Mouse (Mus musculus): ENCODE data around the gene Rhox7b. TPM values are rescaled to one million over a fixed set of nuclear protein-coding genes. Genes with fewer than 3 reads are reported as not detected.
"Not testable (repeated sequence)": the region's sequence is repeated elsewhere in the genome, so short reads cannot be mapped to it uniquely, and the experiment has no call there.

Gene Rhox7b
- total RNA-seq (2021): not detected
- long read RNA-seq, experiment 1: 0 reads
- long read RNA-seq, experiment 2: 0 reads

DNA sequence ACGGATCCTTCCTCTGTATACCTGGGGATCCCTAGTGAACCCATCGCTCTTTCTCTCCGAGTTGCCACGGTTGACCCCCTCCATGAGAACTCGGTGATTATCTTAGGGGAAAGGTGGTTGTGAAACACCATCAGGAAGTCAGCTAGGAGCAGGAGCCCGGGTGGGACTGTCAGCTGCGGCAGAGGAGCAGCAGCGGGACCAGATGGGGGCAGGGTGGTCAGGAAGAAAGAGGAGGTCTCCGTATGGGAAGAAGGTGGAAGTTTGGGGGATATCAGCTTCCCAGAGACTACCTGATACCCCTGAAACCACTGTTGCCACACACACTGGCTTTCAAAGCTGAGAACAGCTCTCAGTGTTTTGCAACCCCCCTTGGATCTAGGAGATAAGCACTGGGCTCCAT lies at the start of gene Rhox7b:
Gene Rhox7b, minus strand, starts transcription at position 101 of the 400 bp plus-strand sequence.
- not testable (repeated sequence) for DNase-seq (ENCODE audit: low spot score in 2 of 2)

GRCm38 (mm10) chrX:37916311-37916710 lies 19.3 kb upstream of the Rhox7b start:
- DNase-seq (ENCODE audit: low spot score in 2 of 2): no peak

- DNase-seq (ENCODE audit: low spot score in 2 of 2): no peak
Measured at GRCm38 (mm10) chrX:37908581-37908980, 11.5 kb upstream of the Rhox7b start.

DNA sequence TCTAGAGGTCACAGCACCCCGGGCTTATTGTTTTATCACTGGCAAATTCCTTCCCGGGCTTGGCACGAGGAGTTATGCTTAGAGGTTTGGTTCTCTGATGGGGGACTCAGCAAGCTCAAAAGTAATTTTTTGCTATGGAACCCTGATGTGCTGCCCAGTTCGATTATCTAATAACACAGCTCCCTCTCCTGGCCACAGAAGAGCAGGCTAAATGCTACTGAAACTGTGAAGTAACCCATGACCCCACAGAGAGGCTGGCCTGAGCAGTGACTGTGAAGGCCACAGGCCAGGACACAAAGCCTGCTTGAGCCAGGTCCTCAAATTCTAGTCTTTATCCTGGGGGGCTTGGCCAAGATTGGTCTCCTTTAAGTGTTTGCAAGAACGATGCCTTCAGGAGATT lies 6.7 kb upstream of the Rhox7b start:
- DNase-seq (ENCODE audit: low spot score in 2 of 2): no peak

DNA sequence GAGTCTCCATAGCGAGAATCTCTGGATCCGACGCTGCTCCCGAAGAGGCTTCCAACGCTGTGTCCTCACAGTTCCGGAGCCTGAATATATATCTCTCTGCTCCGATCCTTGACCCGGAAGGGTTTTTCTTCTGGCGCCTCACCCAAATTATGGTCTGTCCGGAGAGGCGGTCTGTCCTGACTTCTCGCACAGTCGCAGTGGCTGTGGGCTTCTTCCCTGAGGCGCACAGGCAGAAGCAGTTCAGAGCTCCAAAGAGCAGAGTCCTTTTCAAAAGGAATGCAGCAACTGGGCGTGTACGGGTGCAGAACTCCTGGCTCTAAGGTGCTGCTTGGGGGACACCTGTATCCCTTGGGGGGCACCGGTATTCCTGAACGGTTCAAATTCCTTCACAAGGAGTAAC lies 4.6 kb upstream of the Rhox7b start, which contains the start of gene Rhox9:
Gene Rhox9, minus strand, starts transcription at position 101 of the 400 bp plus-strand sequence.
- DNase-seq (ENCODE audit: low spot score in 2 of 2): not testable (repeated sequence)

- DNase-seq (ENCODE audit: low spot score in 2 of 2): no peak
Measured at GRCm38 (mm10) chrX:37878844-37879243, 18.2 kb downstream of the Rhox7b start, which contains the start of gene Rhox8. Gene Rhox8 (minus strand): TSS chrX:37878944.

DNA sequence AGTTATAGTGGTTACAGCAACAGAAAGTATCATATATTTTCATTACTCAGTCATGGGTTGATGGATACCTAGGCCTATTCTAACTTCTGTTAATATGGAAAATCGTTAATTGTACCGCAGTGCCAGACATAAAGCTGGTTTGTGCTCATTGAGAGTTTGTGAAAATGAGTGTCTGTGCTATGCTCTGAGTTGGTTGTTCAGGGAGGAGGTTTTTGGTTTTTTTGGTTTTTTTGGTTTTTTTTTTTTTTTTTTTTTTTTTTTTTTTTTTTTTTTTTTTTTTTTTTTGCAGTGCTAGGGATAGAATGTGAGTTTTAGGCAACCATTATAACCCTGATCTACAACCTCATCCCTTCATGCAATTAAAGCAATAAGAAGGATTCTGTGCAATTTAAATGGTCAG lies 25.4 kb downstream of the Rhox7b start:
- no peak for DNase-seq (ENCODE audit: low spot score in 2 of 2)

Other genes starting within 250 kb of the Rhox7b start
- gene Rhox4g, start 245.9 kb downstream of the Rhox7b start, total RNA-seq (2021): not detected
- gene Rhox3h, start 228.5 kb downstream of the Rhox7b start, total RNA-seq (2021): not detected
- not detected for gene Rhox2h, start 224.0 kb downstream of the Rhox7b start, total RNA-seq (2021)
- not detected for gene Rhox5, start 92.4 kb downstream of the Rhox7b start, total RNA-seq (2021)
- not detected for gene Rhox6, start 70.3 kb downstream of the Rhox7b start, total RNA-seq (2021)
- not detected for gene Rhox7a, start 65.5 kb downstream of the Rhox7b start, total RNA-seq (2021)
- not detected for gene Rhox8, start 18.3 kb downstream of the Rhox7b start, total RNA-seq (2021)
- gene Rhox9, start 4.5 kb upstream of the Rhox7b start, total RNA-seq (2021): not detected
- gene Btg1-ps1, start 121.6 kb upstream of the Rhox7b start, total RNA-seq (2021): not detected
- not detected for gene Btg1-ps2, start 145.9 kb upstream of the Rhox7b start, total RNA-seq (2021)
- not detected for gene Rhox10, start 169.2 kb upstream of the Rhox7b start, total RNA-seq (2021)
- gene Rhox11, start 187.9 kb upstream of the Rhox7b start, total RNA-seq (2021): not detected
- gene Rhox12, start 213.7 kb upstream of the Rhox7b start, total RNA-seq (2021): not detected
- not detected for gene Rhox13, start 224.0 kb upstream of the Rhox7b start, total RNA-seq (2021)